Mouse (Mus musculus) neural tube, embryonic 12.5 days (tissue): ENCODE results near the gene Pde4dip. TPM values are rescaled to one million over a fixed set of nuclear protein-coding genes. Genes with fewer than 3 reads are reported as not detected.

Experiments
- ATAC-seq: fragments of 200-750 bp; cut with Nextera tagmentation; 2 replicates; pipeline ENCODE4 v1.8.0; 2017; ENCODE audit warnings: low read depth, mild to moderate bottlenecking, moderate TSS enrichment, moderate library complexity; ENCODE audit not compliant: low FRiP score
- H3K27ac ChIP-seq: fragments of 300-500 bp; sonication (generic); 2 replicates; pipeline ENCODE4 v1.5.1; 2016
- H3K27me3 ChIP-seq: fragments of 300-500 bp; sonication (generic); replicated peaks from 2 replicates; pipeline ENCODE4 v1.6.1; 2016; ENCODE audit warnings: mild to moderate bottlenecking
- H3K36me3 ChIP-seq: fragments of 300-500 bp; sonication (generic); 2 replicates; pipeline ENCODE4 v1.6.1; 2016; ENCODE audit warnings: mild to moderate bottlenecking
- H3K4me1 ChIP-seq: fragments of 300-500 bp; sonication (generic); 2 replicates; pipeline ENCODE4 v1.6.1; 2016
- H3K4me2 ChIP-seq: fragments of 300-500 bp; sonication (generic); replicated peaks from 2 replicates; pipeline ENCODE4 v1.6.1; 2016; ENCODE audit warnings: mild to moderate bottlenecking
- H3K4me3 ChIP-seq: fragments of 300-500 bp; sonication (generic); 2 replicates; pipeline ENCODE4 v1.5.1; 2016
- H3K9ac ChIP-seq: fragments of 300-500 bp; sonication (generic); 2 replicates; pipeline ENCODE4 v1.6.1; 2016; ENCODE audit warnings: mild to moderate bottlenecking
- H3K9me3 ChIP-seq: fragments of 300-500 bp; sonication (generic); 2 replicates; pipeline ENCODE4 v1.6.1; 2016; ENCODE audit warnings: mild to moderate bottlenecking
- WGBS: fragments of 180-500 bp; shearing (Covaris S2); methylation state at CpG from one replicate; pipeline ENCODE4 v1.1.7; 2016; 5-methylcytosine and 5-hydroxymethylcytosine counted together
- polyA plus RNA-seq: library from polyadenylated mRNA; unstranded; fragments of >200 nt; fragmentation: Nextera tagmentation; extraction: Ambion mirVana; gene quantifications from 2 replicates; pipeline ENCODE4 v1.2.1, GENCODE M21; 2016

Gene Pde4dip
- polyA plus RNA-seq, 1 experiment from 2014 or later: 60.1 TPM

DNA sequence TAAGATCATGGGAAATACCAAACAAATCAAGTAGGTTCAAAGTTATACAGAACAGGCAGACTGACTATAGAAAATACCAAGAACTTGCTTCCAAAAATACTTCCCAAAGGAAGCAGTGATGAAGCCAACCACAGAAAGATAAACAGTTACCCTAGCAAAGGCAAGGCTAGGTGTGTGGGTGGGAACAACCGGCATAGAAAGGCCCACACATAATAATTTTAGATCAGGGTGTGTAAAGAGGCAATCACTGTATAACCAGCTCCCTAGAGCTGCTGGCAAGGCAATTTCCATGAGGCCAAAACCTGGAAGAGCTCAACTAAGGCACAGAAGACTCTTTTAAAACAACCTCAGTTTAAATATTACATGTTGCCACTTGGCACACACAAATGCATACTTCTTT lies 29.1 kb downstream of the Pde4dip start:
- H3K27ac ChIP-seq: no peak overlapping the region
- no peak for ATAC-seq
- no peak overlapping the region for H3K4me2 ChIP-seq
- no peak overlapping the region for H3K4me3 ChIP-seq
- no peaks in the 10 kb centered on the region for H3K36me3 ChIP-seq
- H3K4me1 ChIP-seq: no peaks in the 10 kb centered on the region
- H3K9ac ChIP-seq: no peak overlapping the region
- 82% methylated on average over 1 of the region's 1 CpGs for WGBS
- no peaks in the 10 kb centered on the region for H3K27me3 ChIP-seq
- no peaks in the 10 kb centered on the region for H3K9me3 ChIP-seq

DNA sequence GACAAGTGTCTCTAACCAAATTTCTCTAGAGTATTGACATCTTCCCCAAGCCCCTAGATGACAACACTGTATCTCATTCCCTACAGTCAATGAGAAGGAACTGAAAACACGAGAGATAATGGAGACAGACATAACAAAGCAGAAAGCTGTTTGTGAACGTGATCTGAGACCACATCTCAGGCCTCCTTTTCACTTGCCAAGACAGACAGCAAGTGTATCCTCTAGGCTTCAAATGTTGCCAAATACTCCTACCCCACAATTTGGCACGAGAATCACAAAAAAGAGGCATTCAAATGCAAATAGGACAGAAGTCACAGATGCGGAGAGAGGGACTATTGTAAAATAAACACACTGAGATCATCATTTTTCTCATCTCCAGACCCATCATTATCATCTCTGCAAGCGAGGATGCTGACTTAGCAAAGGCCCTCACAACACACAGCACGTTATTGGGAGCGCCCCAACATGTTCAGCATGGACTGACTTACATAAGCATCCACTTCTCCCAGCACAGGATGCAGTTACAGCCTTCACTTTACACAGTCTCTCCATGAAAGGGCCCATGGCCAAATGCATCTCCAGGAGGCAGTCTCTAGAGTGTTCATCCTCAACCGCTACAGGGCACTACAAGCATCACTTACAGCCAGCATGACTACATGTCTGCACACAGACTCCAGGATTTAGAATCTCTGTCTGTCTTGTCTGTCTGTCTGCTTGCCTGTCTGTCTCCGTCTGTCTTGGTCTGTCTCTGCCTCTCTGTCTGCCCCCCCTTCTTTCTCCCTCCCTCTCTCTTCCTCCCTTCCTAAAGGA lies 33.7 kb downstream of the Pde4dip start:
- Histone ChIP-seq H3K9ac (no peak overlapping the region), H3K36me3 (no peaks in the 10 kb centered on the region), H3K9me3 (no peaks in the 10 kb centered on the region), H3K27me3 (no peaks in the 10 kb centered on the region), H3K4me1 (no peaks in the 10 kb centered on the region), H3K27ac (no peak overlapping the region), H3K4me2 (no peak overlapping the region), H3K4me3 (no peak overlapping the region)
- WGBS: 69% methylated on average over 9 of the region's 9 CpGs
- ATAC-seq: no peak

DNA sequence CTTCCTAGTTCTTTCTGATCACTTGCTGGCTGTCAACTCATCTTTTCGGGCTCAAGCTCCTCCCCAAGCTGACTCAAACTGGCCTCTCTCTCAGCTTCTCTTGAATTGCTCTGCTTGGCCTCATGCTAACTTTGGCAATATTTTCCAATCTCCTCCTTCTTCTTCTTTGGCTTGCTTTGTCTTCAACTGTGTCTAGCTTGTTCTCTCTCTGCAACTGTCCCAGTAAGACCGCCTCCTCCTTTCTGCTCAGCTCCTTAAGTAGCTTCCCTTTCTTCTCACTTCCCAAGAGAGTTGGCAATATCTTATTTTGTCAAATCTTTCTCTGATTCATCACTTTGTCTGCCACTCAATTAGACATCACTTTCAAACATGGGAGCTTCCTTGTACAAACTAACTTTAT lies 36.7 kb downstream of the Pde4dip start:
- no peak overlapping the region for H3K27ac ChIP-seq
- H3K27me3 ChIP-seq: no peaks in the 10 kb centered on the region
- no peaks in the 10 kb centered on the region for H3K4me1 ChIP-seq
- H3K9ac ChIP-seq: no peak overlapping the region
- no peaks in the 10 kb centered on the region for H3K36me3 ChIP-seq
- no peaks in the 10 kb centered on the region for H3K9me3 ChIP-seq
- no peak overlapping the region for H3K4me2 ChIP-seq
- ATAC-seq: no peak
- no peak overlapping the region for H3K4me3 ChIP-seq
- 93% methylated on average over 2 of the region's 2 CpGs for WGBS

GRCm38 (mm10) chr3:97847626-97848025 lies 40.9 kb downstream of the Pde4dip start:
- Histone ChIP-seq H3K36me3 (no peaks in the 10 kb centered on the region), H3K9ac (no peak overlapping the region), H3K4me2 (no peak overlapping the region), H3K4me3 (no peak overlapping the region), H3K4me1 (no peaks in the 10 kb centered on the region), H3K9me3 (no peaks in the 10 kb centered on the region), H3K27me3 (no peaks in the 10 kb centered on the region), H3K27ac (no peak overlapping the region)
- no peak for ATAC-seq
- WGBS: 72% methylated on average over 3 of the region's 3 CpGs

DNA sequence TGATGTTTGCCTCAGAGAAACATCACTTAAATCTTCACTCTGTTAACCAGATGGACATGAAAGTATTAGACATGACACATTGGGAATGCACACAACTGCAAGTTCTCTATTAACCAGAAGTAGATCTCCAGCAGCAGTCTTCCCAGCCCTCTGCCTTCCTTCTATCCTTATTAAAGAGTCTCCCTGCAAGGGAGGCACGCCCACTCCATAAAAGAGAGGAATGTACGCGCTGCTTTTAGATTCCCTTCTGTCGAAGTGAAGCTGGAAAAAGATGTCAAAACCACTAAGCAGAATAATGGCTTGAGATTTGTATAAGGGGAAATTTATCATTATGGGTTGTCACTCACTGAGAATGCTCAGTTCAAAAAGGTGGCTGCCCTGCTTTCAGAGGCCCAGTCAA lies 42.1 kb downstream of the Pde4dip start:
- Histone ChIP-seq H3K27me3 (no peaks in the 10 kb centered on the region), H3K9me3 (no peaks in the 10 kb centered on the region), H3K4me2 (no peak overlapping the region), H3K4me3 (no peak overlapping the region), H3K27ac (no peak overlapping the region), H3K4me1 (no peaks in the 10 kb centered on the region), H3K9ac (no peak overlapping the region), H3K36me3 (no peaks in the 10 kb centered on the region)
- WGBS: 46% methylated on average over 4 of the region's 4 CpGs
- no peak for ATAC-seq

DNA sequence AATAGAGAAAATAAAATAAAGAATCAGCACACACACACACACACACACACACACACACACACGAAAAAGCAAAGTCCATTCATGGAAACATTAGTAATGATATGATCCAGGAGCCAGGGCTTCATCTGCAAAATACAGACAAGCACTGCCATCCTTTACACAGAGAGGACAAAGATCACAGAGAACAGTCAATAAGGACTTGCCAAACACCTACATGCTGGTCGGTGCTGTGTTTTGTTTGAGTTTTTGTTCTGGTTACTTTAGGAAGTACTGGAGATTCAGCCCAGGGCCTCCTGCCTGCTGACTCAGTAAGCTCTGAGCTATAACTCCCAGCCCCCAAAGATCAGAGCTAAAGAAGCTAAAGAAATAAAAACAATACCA lies 43.7 kb downstream of the Pde4dip start:
- no peaks in the 10 kb centered on the region for H3K27me3 ChIP-seq
- ATAC-seq: no peak
- no peak overlapping the region for H3K4me3 ChIP-seq
- H3K36me3 ChIP-seq: no peaks in the 10 kb centered on the region
- H3K27ac ChIP-seq: no peak overlapping the region
- 86% methylated on average over 2 of the region's 2 CpGs for WGBS
- H3K4me1 ChIP-seq: no peaks in the 10 kb centered on the region
- H3K9me3 ChIP-seq: no peaks in the 10 kb centered on the region
- H3K4me2 ChIP-seq: no peak overlapping the region
- H3K9ac ChIP-seq: no peak overlapping the region

DNA sequence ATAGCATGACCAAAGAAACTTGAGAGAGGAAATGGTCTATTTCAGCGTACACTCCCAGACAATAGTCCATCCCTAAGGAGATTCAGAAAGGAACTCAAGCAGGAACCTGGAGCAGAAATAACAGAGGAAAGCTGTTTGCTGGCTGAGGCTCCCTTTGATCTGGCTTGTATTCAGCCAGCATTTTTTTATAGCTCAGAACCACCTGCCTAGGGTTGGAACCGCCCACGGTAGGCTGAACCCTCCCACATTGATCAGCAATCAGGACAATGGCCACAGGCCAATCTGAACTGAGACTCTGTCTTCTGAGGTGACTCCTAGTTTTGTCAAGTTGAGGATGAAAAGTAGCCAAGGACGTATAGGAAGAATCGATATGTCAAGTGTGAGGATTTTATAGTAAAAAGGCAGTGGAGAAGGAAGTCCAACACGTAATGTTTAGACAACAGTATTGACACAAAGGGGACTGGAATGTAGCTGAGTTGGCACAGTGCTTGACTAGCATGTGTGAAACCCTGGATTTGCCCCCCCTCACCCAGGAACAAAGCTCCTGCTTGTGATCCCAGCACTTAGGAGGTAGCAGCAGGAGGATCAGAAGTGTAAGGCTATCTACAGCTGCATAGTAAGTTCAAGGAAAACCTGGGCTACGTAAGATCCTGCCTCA lies 44.2 kb downstream of the Pde4dip start:
- H3K27me3 ChIP-seq: no peaks in the 10 kb centered on the region
- WGBS: 90% methylated on average over 7 of the region's 7 CpGs
- no peaks in the 10 kb centered on the region for H3K9me3 ChIP-seq
- no peak overlapping the region for H3K9ac ChIP-seq
- no peaks in the 10 kb centered on the region for H3K4me1 ChIP-seq
- no peak overlapping the region for H3K4me2 ChIP-seq
- ATAC-seq: no peak
- no peak overlapping the region for H3K27ac ChIP-seq
- H3K4me3 ChIP-seq: no peak overlapping the region
- H3K36me3 ChIP-seq: no peaks in the 10 kb centered on the region

DNA sequence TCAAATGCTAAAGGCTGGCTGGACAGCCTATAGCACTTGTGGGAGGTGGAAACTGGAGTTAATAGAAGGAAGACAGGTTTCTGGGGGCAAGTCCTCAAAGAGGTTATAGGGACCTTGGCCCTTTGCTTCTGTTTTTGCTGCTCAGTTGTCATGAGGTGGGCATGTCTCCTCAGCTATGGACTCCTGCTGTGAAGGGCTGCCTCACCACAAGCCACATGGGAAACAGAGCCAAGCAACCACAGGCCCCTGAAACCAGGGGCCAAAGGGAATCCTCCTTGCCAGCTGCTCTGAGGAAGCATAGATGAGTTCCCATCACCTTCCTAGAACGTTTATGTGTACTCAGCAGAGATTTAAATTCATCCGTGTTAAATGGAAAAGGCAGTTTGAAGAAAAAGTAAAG lies 45.9 kb downstream of the Pde4dip start:
- Histone ChIP-seq H3K4me3 (no peak overlapping the region), H3K27ac (no peak overlapping the region), H3K36me3 (no peaks in the 10 kb centered on the region), H3K4me1 (no peaks in the 10 kb centered on the region), H3K4me2 (no peak overlapping the region), H3K9ac (no peak overlapping the region), H3K9me3 (no peaks in the 10 kb centered on the region), H3K27me3 (no peaks in the 10 kb centered on the region)
- no peak for ATAC-seq
- 70% methylated on average over 2 of the region's 2 CpGs for WGBS

GRCm38 (mm10) chr3:97840439-97840838 lies 48.1 kb downstream of the Pde4dip start:
- no peak overlapping the region for H3K27ac ChIP-seq
- no peak for ATAC-seq
- no peaks in the 10 kb centered on the region for H3K4me1 ChIP-seq
- no peak overlapping the region for H3K4me2 ChIP-seq
- no peaks in the 10 kb centered on the region for H3K9me3 ChIP-seq
- H3K36me3 ChIP-seq: no peaks in the 10 kb centered on the region
- no peak overlapping the region for H3K9ac ChIP-seq
- no peaks in the 10 kb centered on the region for H3K27me3 ChIP-seq
- H3K4me3 ChIP-seq: no peak overlapping the region

DNA sequence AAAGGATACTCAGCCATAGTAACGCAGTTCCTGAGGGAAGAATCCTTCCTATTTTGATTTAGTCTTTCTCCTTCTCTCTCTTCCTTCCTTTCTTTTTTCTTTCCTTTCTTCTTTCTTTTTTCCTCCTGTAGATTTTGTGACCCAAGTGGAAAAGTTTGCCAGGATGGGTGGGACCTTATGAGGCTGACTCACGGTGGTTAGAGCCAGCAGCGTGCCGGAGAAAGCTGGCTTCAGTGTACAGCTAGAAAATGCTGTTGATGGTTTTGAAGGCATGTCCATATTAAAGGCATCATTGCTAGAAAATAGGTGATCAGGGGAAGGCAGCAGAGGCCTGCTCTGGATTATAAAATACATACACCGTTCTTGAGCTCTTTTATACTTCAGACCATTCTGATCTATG lies 52.6 kb downstream of the Pde4dip start:
- Histone ChIP-seq H3K27ac (no peak overlapping the region), H3K9me3 (no peaks in the 10 kb centered on the region), H3K36me3 (no peaks in the 10 kb centered on the region), H3K4me3 (no peak overlapping the region), H3K4me1 (no peaks in the 10 kb centered on the region), H3K27me3 (no peaks in the 10 kb centered on the region), H3K9ac (no peak overlapping the region), H3K4me2 (no peak overlapping the region)
- no peak for ATAC-seq
- 94% methylated on average over 5 of the region's 5 CpGs for WGBS

GRCm38 (mm10) chr3:97834625-97835024 lies 53.9 kb downstream of the Pde4dip start:
- Histone ChIP-seq H3K27me3 (no peaks in the 10 kb centered on the region), H3K4me1 (no peaks in the 10 kb centered on the region), H3K9me3 (no peaks in the 10 kb centered on the region), H3K27ac (no peak overlapping the region), H3K9ac (no peak overlapping the region), H3K4me2 (no peak overlapping the region), H3K36me3 (no peaks in the 10 kb centered on the region), H3K4me3 (no peak overlapping the region)
- 75% methylated on average over 1 of the region's 1 CpGs for WGBS
- no peak for ATAC-seq

DNA sequence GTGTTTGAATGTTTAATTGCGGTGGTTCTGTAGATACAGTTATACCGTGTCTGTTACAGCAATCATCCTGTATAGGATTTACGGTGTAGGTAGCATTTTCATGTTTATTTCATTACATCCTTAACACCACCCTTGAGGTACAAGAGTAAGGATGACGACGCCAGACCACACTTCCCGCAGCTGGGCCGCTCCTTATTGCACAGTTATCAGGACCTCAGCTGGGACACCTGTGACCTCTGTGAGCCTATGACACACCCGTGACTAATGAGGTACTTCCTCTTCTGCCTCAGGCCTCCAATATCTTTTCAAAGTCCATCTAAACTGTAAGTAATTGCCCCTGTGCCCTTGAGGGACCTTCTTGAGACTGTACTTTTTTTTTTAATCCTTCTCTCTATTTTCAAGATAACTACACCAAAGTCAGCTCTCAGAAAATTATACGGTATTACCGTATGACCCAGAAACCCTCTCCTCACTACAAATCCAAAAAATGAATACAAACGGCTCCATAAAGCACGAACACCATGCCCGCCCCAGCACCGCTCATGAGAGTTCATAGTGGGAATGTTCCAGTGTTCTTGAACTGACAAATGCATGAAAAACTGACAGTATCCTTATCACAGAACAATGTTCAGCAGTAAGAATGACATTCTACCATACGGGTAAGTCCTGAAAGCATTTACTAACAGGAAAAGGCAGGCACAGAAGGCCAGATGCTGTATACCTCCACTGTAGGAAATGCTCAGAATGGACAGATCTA lies 56.8 kb downstream of the Pde4dip start:
- no peak for ATAC-seq
- WGBS: 77% methylated on average over 15 of the region's 15 CpGs
- Histone ChIP-seq H3K27ac (no peak overlapping the region), H3K9me3 (no peaks in the 10 kb centered on the region), H3K36me3 (no peaks in the 10 kb centered on the region), H3K4me1 (no peaks in the 10 kb centered on the region), H3K4me3 (no peak overlapping the region), H3K9ac (no peak overlapping the region), H3K27me3 (no peaks in the 10 kb centered on the region), H3K4me2 (no peak overlapping the region)
